Mouse (Mus musculus) left cerebral cortex, adult 8-10 months (tissue): ENCODE results near the gene Fars2. TPM values are rescaled to one million over a fixed set of nuclear protein-coding genes. Genes with fewer than 3 reads are reported as not detected.
"Not testable (repeated sequence)": the region's sequence is repeated elsewhere in the genome, so short reads cannot be mapped to it uniquely, and the experiment has no call there.

ENCODE experiments used
- DNase-seq, 2 experiments: peaks; one replicate each; pipeline ENCODE4 v3.0.0; 2022; ENCODE audit warnings: low spot score in 2 of 2
- total RNA-seq, 4 experiments: library from RNA; stranded (reverse); gene quantifications; 2 replicates each; pipeline ENCODE4 v1.2.4; 2022

Fars2 gene
- total RNA-seq, 4 experiments from 2014 or later, result 32.7 to 39.9 (median 36.9) TPM

- no peak for DNase-seq
Observed at GRCm38 (mm10) chr13:36451437-36451836, 334.2 kb downstream of the Fars2 start.

GRCm38 (mm10) chr13:36460473-36460872 lies 343.3 kb downstream of the Fars2 start:
- no peak for DNase-seq

DNA sequence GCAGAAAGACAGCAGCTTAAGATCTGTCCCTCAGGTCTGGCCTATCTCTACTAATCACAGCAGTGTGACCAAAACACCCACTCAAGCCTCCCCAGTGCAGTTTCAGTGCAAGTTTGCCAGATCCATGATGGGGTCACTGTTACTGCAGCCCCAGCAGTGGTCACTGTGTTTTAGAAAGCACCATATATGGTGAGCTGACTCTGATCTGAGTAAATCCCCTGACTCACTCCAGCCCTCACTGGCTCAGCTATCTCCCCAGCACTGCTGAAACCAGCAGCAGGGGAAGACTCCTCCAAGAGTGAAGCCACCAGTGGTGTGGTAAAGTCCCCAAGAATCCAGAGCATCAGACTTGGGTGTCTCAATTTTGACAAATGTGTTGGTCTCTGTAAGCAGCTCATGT lies 346.5 kb downstream of the Fars2 start:
- no peak for DNase-seq

GRCm38 (mm10) chr13:36466076-36466475 lies 348.9 kb downstream of the Fars2 start:
- DNase-seq, result not testable (repeated sequence)

DNA sequence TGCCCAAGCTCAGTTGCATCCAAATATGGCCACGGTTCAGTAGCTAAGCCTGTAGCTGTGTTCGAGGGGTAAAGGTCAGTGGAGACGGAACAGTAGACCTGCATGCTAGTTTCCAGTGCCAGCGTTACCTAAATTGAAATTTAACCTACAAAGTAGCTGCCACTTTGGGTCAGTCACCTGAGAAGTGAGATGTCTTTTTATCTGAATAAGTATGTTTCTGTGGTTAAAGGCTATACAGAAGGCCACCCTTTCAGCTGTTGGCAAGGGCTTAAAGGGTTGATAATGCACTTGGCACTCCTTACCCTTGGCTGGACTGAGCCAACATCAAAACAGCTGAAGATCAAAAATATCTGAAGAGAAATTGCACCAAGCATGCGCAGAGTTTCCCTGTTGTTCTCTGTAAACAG lies 349.3 kb downstream of the Fars2 start:
- DNase-seq, result no peak

DNA sequence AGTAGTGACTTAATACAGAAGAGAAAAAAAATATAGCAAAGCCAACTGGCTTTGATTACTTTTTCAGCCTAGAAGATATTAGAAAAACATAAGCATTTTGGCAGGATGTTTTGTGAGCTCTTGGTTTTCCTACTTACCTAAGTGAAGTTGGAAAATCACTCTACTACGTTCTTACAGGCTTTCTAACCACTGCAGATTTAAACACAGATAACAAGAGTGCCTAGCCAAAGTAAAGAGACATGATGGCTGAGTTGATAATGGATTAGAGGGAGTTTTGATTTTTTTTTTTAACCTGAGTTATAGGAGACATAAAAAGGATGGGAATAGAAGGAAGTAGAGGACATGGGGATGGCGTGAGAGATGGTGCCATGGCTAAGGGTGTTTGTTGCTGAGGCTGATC lies 350.6 kb downstream of the Fars2 start:
- DNase-seq, result no peak

- DNase-seq, result no peak
Observed at GRCm38 (mm10) chr13:36468963-36469362, 351.8 kb downstream of the Fars2 start.

DNA sequence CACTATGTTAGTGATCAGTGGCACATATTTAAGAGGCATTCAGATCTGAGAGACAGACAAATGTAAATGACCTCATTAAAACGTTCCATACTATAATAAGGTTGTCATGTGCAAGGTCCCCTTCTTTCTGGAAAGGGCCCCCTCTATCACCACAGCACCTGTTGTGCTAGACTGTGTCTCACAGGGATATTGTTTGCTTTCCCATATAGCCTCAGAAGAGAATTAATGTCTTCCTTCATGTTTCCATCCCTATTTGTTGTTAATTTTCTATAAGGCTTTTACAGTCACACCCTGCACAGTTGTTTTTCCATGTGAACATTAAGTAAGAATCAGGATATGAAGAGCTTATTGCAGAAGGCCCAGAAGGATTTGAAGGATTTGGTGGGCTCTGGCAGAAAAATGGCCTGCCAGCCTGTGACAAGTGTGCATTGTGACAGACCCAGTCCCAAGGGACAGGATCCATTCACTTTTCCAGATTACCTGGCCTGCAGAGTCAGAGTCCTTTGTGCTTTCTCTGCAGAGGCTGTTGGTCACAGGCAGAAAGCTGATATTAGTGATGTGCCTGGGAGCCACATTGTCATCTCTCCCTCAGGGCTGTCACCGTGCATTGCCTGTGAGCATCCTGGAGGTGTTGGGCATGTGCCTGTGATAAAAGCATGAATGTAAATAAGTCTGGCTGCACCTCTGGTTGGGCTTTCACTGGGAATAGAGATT lies 352.4 kb downstream of the Fars2 start:
- no peak for DNase-seq

- DNase-seq, result no peak
Observed at GRCm38 (mm10) chr13:36477648-36478047, 360.4 kb downstream of the Fars2 start.

- DNase-seq, result no peak
Observed at GRCm38 (mm10) chr13:36478243-36478642, 361.0 kb downstream of the Fars2 start.

DNA sequence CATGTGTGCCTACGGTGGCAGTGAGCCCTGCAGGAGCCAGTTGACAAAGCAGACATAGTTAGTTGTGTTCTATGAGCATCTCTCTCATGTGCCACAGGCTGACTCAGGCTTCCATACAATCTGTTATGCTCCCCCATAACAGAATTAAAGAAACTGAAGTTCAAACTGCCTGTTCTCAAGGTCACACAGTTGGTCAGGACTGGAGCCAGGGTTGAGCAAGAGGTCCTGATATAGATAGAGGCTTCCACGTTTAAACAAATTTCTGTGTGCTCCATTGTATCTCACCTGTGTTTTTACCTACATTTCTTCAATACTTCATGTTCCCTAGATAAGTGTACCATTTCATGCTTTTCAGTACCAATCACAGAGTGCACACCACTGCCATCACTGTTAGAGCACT lies 362.9 kb downstream of the Fars2 start:
- DNase-seq, result no peak

- DNase-seq, result no peak
Observed at GRCm38 (mm10) chr13:36484391-36484790, 367.2 kb downstream of the Fars2 start.

DNA sequence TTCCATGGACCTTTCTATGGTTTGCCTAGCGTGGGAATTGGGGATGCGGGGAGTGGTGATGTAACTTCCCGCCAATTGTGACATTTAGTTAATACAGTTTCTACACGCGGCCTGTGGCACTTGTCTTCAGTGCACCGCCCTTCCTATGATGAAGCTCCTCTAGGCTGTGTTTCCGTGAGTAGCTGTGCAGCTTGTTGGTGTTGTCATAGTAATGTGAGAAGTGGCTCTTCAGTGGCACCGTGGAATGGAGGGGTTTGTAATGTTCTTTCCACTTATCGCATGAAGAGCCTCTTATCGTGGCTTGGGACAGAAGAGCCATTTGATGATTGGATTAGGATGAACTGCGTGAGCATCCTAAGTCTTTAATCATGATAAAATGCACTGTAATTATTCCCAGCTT lies 369.5 kb downstream of the Fars2 start:
- DNase-seq, result no peak

GRCm38 (mm10) chr13:36489365-36489764 lies 372.2 kb downstream of the Fars2 start:
- DNase-seq, result no peak

- DNase-seq, result no peak
Observed at GRCm38 (mm10) chr13:36490612-36491011, 373.4 kb downstream of the Fars2 start.

GRCm38 (mm10) chr13:36492397-36492796 lies 375.2 kb downstream of the Fars2 start:
- DNase-seq, result peak in 1 of 2 experiments; percentile 23

- DNase-seq, result no peak
Observed at GRCm38 (mm10) chr13:36493294-36493693, 376.1 kb downstream of the Fars2 start.

GRCm38 (mm10) chr13:36493762-36494161 lies 376.6 kb downstream of the Fars2 start:
- DNase-seq, result peak in 1 of 2 experiments; percentile 20

DNA sequence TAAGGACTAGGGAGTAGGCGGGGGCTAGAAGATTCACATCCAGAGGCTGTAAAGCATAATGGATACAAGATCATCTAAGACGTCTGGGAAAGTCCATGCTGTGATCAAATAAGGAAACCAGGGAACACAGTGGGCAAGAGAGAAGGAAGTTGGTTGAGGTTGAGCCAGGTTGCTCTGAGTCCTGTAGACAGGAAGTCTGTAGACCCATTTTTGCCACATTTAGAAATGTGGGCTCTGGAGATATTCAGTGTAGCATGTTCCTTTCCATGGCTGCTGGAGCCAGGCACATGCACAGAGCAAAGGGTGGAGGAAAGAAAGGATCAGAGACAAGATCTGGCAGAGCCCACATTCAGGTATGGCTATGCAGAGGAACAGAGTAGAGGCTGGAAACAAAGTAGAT lies 378.8 kb downstream of the Fars2 start:
- DNase-seq, result no peak

DNA sequence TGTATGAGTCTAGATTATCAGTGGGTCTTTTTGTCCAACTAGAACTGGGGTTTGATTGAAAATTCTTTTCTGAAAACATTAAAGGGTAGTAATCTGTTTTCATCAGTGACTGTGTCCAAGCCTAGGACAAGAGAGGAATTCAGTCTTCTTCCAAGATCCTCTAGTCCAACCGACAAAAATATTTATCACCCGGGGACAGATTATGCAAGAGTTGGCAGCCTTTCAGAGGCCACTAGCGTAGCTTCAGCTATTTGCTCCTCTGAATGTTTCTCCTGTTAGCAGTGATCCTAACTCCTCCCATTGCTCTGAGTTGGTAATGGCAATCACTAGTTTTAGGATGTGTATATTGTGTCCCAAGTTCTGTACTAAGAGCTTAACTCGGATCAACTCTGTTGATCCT lies 380.1 kb downstream of the Fars2 start:
- no peak for DNase-seq

GRCm38 (mm10) chr13:36500370-36500905 lies 383.2 kb downstream of the Fars2 start:
- no peak for DNase-seq

DNA sequence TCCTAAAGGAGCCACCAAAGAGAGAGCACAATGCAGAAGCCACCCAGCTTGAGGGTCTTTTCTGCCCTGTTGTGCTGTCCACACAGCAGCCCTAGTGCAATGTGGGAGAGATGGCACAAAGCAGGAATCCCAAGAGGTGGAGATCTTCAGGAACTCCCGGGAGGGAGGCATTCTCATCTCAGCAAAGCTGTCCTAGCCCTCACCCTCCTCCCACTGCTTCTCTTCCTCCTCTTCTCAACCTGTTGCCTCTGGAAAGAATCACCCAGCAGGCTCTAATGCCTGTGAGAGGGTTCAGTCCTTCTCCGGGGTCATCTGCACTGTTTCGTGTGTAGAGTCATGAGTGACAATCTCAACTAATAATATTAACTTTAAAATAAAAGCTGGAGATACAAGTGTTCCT lies 386.3 kb downstream of the Fars2 start:
- DNase-seq, result peak in 1 of 2 experiments; percentile 57

DNA sequence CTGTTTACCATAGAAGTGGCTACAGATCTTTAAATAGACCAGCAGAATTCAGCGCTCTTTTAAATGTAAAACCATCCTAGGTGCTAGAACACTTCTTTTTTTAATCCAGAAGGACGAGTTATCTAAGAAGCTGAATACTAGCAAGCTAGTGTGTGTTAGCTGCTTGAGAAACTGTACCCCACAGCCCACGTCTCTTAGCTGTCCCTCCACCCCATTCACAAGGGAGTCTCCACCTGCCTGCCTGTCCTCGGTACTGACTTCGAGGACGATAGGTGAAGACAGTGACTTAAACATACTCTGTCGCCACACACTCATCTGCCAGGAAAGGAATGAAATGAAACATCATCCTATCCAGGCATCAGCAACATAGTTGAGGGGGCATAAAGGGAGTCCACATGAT lies 386.8 kb downstream of the Fars2 start:
- DNase-seq, result peak in 1 of 2 experiments; percentile 47
